Mouse (Mus musculus) midbrain, postnatal 0 days (tissue): ENCODE data around the gene Ms4a14. TPM values are rescaled to one million over a fixed set of nuclear protein-coding genes. Genes with fewer than 3 reads are reported as not detected.
"Not testable (repeated sequence)": the region's sequence is repeated elsewhere in the genome, so short reads cannot be mapped to it uniquely, and the experiment has no call there.

ENCODE experiments used
- ATAC-seq: fragments of 200-750 bp; cut with Nextera tagmentation; 2 replicates; pipeline ENCODE4 v1.8.0; 2017; ENCODE audit warnings: moderate number of reproducible peaks, mild to moderate bottlenecking, moderate TSS enrichment, moderate library complexity; ENCODE audit not compliant: low FRiP score
- DNase-seq: peaks from one replicate; pipeline ENCODE4 v3.0.0-alpha.2; 2015; ENCODE audit warnings: low spot score
- H3K27ac ChIP-seq: fragments of 300-500 bp; sonication (generic); 2 replicates; pipeline ENCODE4 v1.5.1; 2014; ENCODE audit warnings: low read depth, mild to moderate bottlenecking, low read length, mixed read lengths
- H3K27me3 ChIP-seq: fragments of 300-500 bp; sonication (generic); 2 replicates; pipeline ENCODE4 v1.6.1; 2014; ENCODE audit warnings: low read length, control low read depth, mixed read lengths; ENCODE audit not compliant: insufficient read depth
- H3K36me3 ChIP-seq: fragments of 300-500 bp; sonication (generic); 2 replicates; pipeline ENCODE4 v1.6.1; 2014; ENCODE audit warnings: low read length, control low read depth, mixed read lengths; ENCODE audit not compliant: insufficient read depth
- H3K4me1 ChIP-seq: fragments of 300-500 bp; sonication (generic); 2 replicates; pipeline ENCODE4 v1.6.1; 2014; ENCODE audit warnings: mild to moderate bottlenecking, control low read depth, antibody characterized with exemption, low read length, mixed read lengths; ENCODE audit not compliant: insufficient read depth
- H3K4me2 ChIP-seq: fragments of 300-500 bp; sonication (generic); 2 replicates; pipeline ENCODE4 v1.6.1; 2014; ENCODE audit warnings: low read depth, mild to moderate bottlenecking, low read length, mixed read lengths; ENCODE audit not compliant: poor library complexity, severe bottlenecking
- H3K4me3 ChIP-seq: fragments of 300-500 bp; sonication (generic); 2 replicates; pipeline ENCODE4 v1.5.1; 2014; ENCODE audit warnings: low read depth, mild to moderate bottlenecking, low read length, moderate library complexity
- H3K9ac ChIP-seq: fragments of 300-500 bp; sonication (generic); replicated peaks from 2 replicates; pipeline ENCODE4 v1.6.1; 2014; ENCODE audit warnings: mild to moderate bottlenecking, low read length, moderate library complexity, mixed read lengths; ENCODE audit not compliant: poor library complexity, severe bottlenecking
- H3K9me3 ChIP-seq: fragments of 300-500 bp; sonication (generic); 2 replicates; pipeline ENCODE4 v1.6.1; 2016; ENCODE audit warnings: low read length, control low read depth
- CTCF ChIP-seq: IDR thresholded peaks from 2 replicates; pipeline ENCODE4 v1.5.1; 2016; ENCODE audit warnings: antibody characterized with exemption, mild to moderate bottlenecking
- WGBS: fragments of 180-500 bp; shearing (Covaris S2); extraction: QIAGEN DNeasy Blood & Tissue Kit; methylation state at CpG from one replicate; pipeline ENCODE4 v1.1.7; 2014; 5-methylcytosine and 5-hydroxymethylcytosine counted together
- polyA plus RNA-seq: library from polyadenylated mRNA; unstranded; fragments of >200 nt; fragmentation: Nextera tagmentation; extraction: Ambion mirVana; gene quantifications from 2 replicates; pipeline ENCODE4 v1.2.1, GENCODE M21; 2015
- total RNA-seq: library from RNA; depleted of rRNA; stranded (reverse); fragments of >200 nt; gene quantifications from 2 replicates; pipeline ENCODE4 v1.2.3, GENCODE M21; 2014; rRNA removed

The Ms4a14 gene
- total and polyA plus RNA-seq, 2 experiments from 2014 or later, result 0.06 to 0.11 TPM

- H3K27ac ChIP-seq, result no peak overlapping the region
- H3K4me3 ChIP-seq, result no peak overlapping the region
- 83% methylated on average over 4 of the region's 4 CpGs for WGBS
- H3K36me3 ChIP-seq, result no peaks in the 10 kb centered on the region
- H3K9me3 ChIP-seq, result no peaks in the 10 kb centered on the region
- DNase-seq (no peak), ATAC-seq (no peak)
- H3K4me2 ChIP-seq, result no peak overlapping the region
- H3K9ac ChIP-seq, result no peak overlapping the region
- TF ChIP-seq CTCF, result no peak
- no peaks in the 10 kb centered on the region for H3K27me3 ChIP-seq
- H3K4me1 ChIP-seq, result no peaks in the 10 kb centered on the region
Measured at GRCm38 (mm10) chr19:11266956-11267355, 47.3 kb downstream of the Ms4a14 start.

DNA sequence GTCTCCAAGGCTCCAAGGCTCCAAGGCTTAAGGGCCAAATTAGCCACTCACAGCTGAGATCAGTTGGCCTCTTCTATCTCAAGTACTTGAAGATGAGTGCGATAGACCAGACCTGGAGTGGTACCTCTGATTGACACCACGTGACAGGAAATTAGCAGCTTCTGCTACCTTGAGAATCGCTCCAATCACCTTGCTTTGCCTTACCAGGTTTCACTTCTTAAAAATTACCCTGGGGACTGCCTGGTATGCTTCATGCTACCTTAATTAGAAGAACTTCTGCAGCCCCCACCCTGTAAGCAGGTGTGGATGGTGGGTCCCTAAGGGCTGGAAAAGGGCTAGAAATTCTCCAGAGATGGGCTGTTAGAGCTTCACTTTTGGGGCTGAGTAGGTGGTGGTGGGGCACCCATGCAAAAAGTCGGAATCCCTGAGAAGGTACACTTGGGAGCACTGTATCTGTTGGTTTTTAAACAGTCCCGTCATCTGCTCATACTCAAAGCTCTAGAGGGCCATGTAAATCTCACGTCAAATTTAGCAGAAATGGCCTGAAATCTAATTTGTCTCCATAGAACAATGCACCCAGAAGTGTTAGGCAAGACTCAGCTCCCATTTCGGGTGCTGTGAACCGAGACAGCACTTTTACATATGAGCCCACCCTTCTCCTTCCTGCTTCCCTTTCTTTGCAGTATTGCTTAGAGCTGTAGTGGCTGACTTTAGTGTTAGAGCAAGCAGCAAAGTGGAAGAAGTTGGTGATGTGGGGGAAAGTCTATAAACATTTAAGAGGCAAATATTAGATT, 48.0 kb downstream of the Ms4a14 start, which contains the start of gene Ms4a1:
Ms4a1 (minus strand) TSS at position 190 of the 794 bp plus-strand sequence.
- no peak within 1 kb of the TSS for H3K27ac ChIP-seq
- WGBS, result 90% methylated on average over 8 of the region's 8 CpGs
- H3K4me1 ChIP-seq, result no peaks in the 10 kb centered on the region
- H3K9ac ChIP-seq, result no peak within 1 kb of the TSS
- TF ChIP-seq CTCF, result no peak
- ATAC-seq (no peak), DNase-seq (no peak)
- no peaks in the 10 kb centered on the region for H3K9me3 ChIP-seq
- H3K4me3 ChIP-seq, result no peak within 1 kb of the TSS
- no peaks in the 10 kb centered on the region for H3K27me3 ChIP-seq
- H3K4me2 ChIP-seq, result no peak within 1 kb of the TSS
- no peaks in the 10 kb centered on the region for H3K36me3 ChIP-seq

DNA sequence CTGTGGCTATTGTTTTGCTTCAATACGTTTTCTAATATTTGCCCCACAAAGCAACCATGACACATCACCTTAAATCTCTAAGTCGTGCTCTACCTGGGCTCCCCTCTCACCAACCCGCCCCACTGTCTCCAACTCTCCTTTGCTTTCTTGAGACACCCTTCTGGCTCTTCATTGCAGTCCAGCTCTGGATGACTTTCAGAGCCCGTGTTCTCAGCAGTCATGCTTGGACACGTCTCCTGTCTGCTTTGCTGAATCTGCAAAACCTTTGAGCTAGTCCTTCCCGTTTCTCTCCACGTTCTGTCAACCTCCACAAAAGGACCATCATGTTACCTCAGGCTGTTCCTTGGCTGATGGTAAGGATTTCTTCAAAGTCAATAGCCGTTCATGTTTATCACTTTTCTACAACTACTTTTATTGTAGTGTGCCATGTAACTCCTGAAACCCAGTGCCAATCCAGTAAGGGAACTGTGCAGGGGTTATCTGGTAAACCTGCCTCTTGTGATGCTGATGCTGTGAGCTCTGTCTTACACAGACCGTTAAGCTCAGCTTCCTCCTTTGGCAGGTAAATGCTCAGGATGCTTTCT, 49.6 kb downstream of the Ms4a14 start:
- no peak overlapping the region for H3K4me2 ChIP-seq
- WGBS, result 85% methylated on average over 9 of the region's 9 CpGs
- no peaks in the 10 kb centered on the region for H3K27me3 ChIP-seq
- no peak overlapping the region for H3K4me3 ChIP-seq
- ATAC-seq (no peak), DNase-seq (no peak)
- no peak overlapping the region for H3K9ac ChIP-seq
- no peaks in the 10 kb centered on the region for H3K4me1 ChIP-seq
- H3K9me3 ChIP-seq, result no peaks in the 10 kb centered on the region
- no peaks in the 10 kb centered on the region for H3K36me3 ChIP-seq
- TF ChIP-seq CTCF, result no peak
- H3K27ac ChIP-seq, result no peak overlapping the region

DNA sequence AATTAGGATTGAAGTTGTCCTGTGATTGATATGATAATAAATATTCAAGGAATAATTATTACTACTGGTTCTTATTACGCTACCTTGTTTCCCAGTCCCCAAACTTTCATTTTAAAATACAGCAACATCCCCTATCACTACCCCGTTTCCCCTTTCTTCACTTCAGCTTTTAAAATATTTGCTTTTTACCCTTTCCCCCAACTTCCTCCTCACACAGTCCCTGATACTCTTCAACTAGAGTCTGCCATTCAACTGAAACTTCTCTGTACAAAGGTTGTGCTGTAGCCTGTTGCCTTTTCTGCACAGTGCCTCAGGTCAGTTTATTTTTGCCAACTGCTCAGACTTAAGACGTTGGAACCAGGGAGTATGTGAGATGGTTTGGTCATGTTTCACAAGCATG, 50.7 kb downstream of the Ms4a14 start:
- Histone ChIP-seq H3K27me3 (no peaks in the 10 kb centered on the region), H3K9ac (no peak overlapping the region), H3K27ac (no peak overlapping the region), H3K4me1 (no peaks in the 10 kb centered on the region), H3K4me2 (no peak overlapping the region), H3K36me3 (no peaks in the 10 kb centered on the region), H3K4me3 (no peak overlapping the region), H3K9me3 (no peaks in the 10 kb centered on the region)
- ATAC-seq (no peak), DNase-seq (no peak)
- TF ChIP-seq CTCF, result no peak
- WGBS, result 90% methylated on average over 3 of the region's 3 CpGs

DNA sequence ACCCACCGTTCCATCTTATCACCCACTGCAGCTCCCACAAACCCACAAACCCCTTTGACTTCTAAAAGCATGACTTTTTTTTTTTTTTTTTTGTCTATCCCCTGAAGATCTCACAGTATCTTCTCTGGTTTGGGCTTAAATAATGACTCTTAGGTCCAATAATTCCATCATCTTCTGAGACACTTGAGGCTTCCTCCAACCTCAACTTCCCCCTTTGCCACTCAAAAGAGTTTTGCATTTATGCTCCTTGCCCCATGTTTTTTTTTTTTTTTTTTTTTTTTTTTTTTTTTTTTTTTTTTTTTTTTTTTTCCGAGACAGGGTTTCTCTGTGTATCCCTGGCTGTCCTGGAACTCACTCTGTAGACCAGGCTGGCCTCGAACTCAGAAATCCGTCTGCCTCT, 51.3 kb downstream of the Ms4a14 start:
- H3K4me1 ChIP-seq, H3K27ac ChIP-seq, H3K4me3 ChIP-seq, ATAC-seq, H3K9me3 ChIP-seq, DNase-seq, H3K27me3 ChIP-seq, H3K36me3 ChIP-seq, H3K9ac ChIP-seq, H3K4me2 ChIP-seq: not testable (repeated sequence)
- WGBS, result 83% methylated on average over 4 of the region's 4 CpGs

DNA sequence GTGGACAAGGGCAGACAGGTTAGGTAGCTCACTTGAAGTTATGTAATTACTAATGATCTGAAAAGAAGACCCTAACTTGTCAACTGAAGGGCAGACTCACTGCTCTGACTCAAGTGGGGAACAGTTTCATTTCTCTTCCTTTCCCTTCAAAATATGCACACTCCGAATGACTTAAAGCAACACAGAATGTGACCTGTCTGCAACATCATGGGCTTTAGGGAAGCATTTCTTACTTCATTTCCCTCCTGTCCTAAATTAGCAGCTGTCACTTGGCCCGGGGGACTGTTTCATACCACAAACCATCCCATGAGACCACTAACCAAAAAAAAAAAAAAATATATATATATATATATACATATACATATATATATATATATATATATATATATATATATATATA, 52.7 kb downstream of the Ms4a14 start:
- Histone ChIP-seq H3K27me3 (no peaks in the 10 kb centered on the region), H3K4me3 (no peak overlapping the region), H3K36me3 (no peaks in the 10 kb centered on the region), H3K9ac (no peak overlapping the region), H3K4me2 (no peak overlapping the region), H3K4me1 (no peaks in the 10 kb centered on the region), H3K9me3 (no peaks in the 10 kb centered on the region), H3K27ac (no peak overlapping the region)
- ATAC-seq (no peak), DNase-seq (no peak)
- 95% methylated on average over 2 of the region's 2 CpGs for WGBS
- no peak for TF ChIP-seq CTCF

Other genes with a start within 250 kb of the Ms4a14 start
- gene Ms4a8a, start 233.4 kb downstream of the Ms4a14 start, total RNA-seq, result not detected in 2 replicates
- gene Ms4a8a, start 233.4 kb downstream of the Ms4a14 start, polyA plus RNA-seq, result not detected in 2 replicates
- gene 1700017D01Rik, start 183.6 kb downstream of the Ms4a14 start, total RNA-seq, result not detected in 2 replicates
- gene 1700017D01Rik, start 183.6 kb downstream of the Ms4a14 start, polyA plus RNA-seq, result not detected in 2 replicates
- gene 1700025F22Rik, start 149.1 kb downstream of the Ms4a14 start, total RNA-seq, result not detected in 2 replicates
- gene 1700025F22Rik, start 149.1 kb downstream of the Ms4a14 start, polyA plus RNA-seq, result not detected in 2 replicates
- not detected in 2 replicates for gene Ms4a13, start 117.7 kb downstream of the Ms4a14 start, total RNA-seq
- not detected in 2 replicates for gene Ms4a13, start 117.7 kb downstream of the Ms4a14 start, polyA plus RNA-seq
- not detected in 2 replicates for gene Ms4a12, start 82.0 kb downstream of the Ms4a14 start, total RNA-seq
- gene Ms4a12, start 82.0 kb downstream of the Ms4a14 start, polyA plus RNA-seq, result not detected in 2 replicates
- gene Ms4a1, start 48.2 kb downstream of the Ms4a14 start, total RNA-seq, result not detected in 2 replicates
- 0.07 TPM in 1 of 2 replicates, not detected in the other for gene Ms4a1, start 48.2 kb downstream of the Ms4a14 start, polyA plus RNA-seq
- not detected in 2 replicates for gene Ms4a5, start 30.6 kb downstream of the Ms4a14 start, total RNA-seq
- gene Ms4a5, start 30.6 kb downstream of the Ms4a14 start, polyA plus RNA-seq, result not detected in 2 replicates
- 0.16 and 2.1 TPM in 2 replicates for gene Ms4a7, start 21.7 kb upstream of the Ms4a14 start, total RNA-seq
- gene Ms4a7, start 21.7 kb upstream of the Ms4a14 start, polyA plus RNA-seq, result 1.9 and 2.5 TPM in 2 replicates
- 0.22 and 1.3 TPM in 2 replicates for gene Ms4a4a, start 61.1 kb upstream of the Ms4a14 start, total RNA-seq
- 1.3 and 1.9 TPM in 2 replicates for gene Ms4a4a, start 61.1 kb upstream of the Ms4a14 start, polyA plus RNA-seq
- 0.47 TPM in 1 of 2 replicates, not detected in the other for gene Ms4a4c, start 90.3 kb upstream of the Ms4a14 start, total RNA-seq
- 0.20 TPM in 1 of 2 replicates, not detected in the other for gene Ms4a4c, start 90.3 kb upstream of the Ms4a14 start, polyA plus RNA-seq
- not detected in 2 replicates for gene Ms4a4b, start 129.1 kb upstream of the Ms4a14 start, total RNA-seq
- not detected in 2 replicates for gene Ms4a4b, start 129.1 kb upstream of the Ms4a14 start, polyA plus RNA-seq
- gene Ms4a6c, start 154.9 kb upstream of the Ms4a14 start, total RNA-seq, result 2.0 and 4.0 TPM in 2 replicates
- gene Ms4a6c, start 154.9 kb upstream of the Ms4a14 start, polyA plus RNA-seq, result 2.1 and 2.3 TPM in 2 replicates
- gene Gm8369, start 171.5 kb upstream of the Ms4a14 start, total RNA-seq, result not detected in 2 replicates
- gene Gm8369, start 171.5 kb upstream of the Ms4a14 start, polyA plus RNA-seq, result not detected in 2 replicates
- 2.7 and 3.0 TPM in 2 replicates for gene Ms4a6b, start 202.1 kb upstream of the Ms4a14 start, total RNA-seq
- gene Ms4a6b, start 202.1 kb upstream of the Ms4a14 start, polyA plus RNA-seq, result 2.0 TPM in 2 replicates
- gene Ms4a4d, start 222.3 kb upstream of the Ms4a14 start, total RNA-seq, result not detected in 2 replicates
- gene Ms4a4d, start 222.3 kb upstream of the Ms4a14 start, polyA plus RNA-seq, result not detected in 2 replicates